Mouse (Mus musculus) heart, postnatal 0 days (tissue): Measurements from ENCODE around the gene Plekha6. TPM values are rescaled to one million over a fixed set of nuclear protein-coding genes. Genes with fewer than 3 reads are reported as not detected.

Experiments
- ATAC-seq: fragments of 200-750 bp; cut with Nextera tagmentation; 2 replicates; pipeline ENCODE4 v1.8.0; 2017; ENCODE audit warnings: low read depth, moderate number of reproducible peaks, moderate library complexity; ENCODE audit not compliant: insufficient read depth
- DNase-seq: peaks from one replicate; pipeline ENCODE4 v3.0.0-alpha.2; 2016; ENCODE audit warnings: low spot score
- H3K27ac ChIP-seq: fragments of 300-500 bp; sonication (generic); 2 replicates; pipeline ENCODE4 v1.5.1; 2014; ENCODE audit warnings: low read depth, mild to moderate bottlenecking
- H3K27me3 ChIP-seq: fragments of 300-500 bp; sonication (generic); 2 replicates; pipeline ENCODE4 v1.6.1; 2014; ENCODE audit warnings: low read length, mixed read lengths; ENCODE audit not compliant: control insufficient read depth, insufficient read depth
- H3K36me3 ChIP-seq: fragments of 300-500 bp; sonication (generic); replicated peaks from 2 replicates; pipeline ENCODE4 v1.6.1; 2014; ENCODE audit warnings: low read length, mixed read lengths; ENCODE audit not compliant: control insufficient read depth, insufficient read depth
- H3K4me1 ChIP-seq: fragments of 300-500 bp; sonication (generic); 2 replicates; pipeline ENCODE4 v1.6.1; 2014; ENCODE audit warnings: antibody characterized with exemption; ENCODE audit not compliant: control insufficient read depth, insufficient read depth
- H3K4me2 ChIP-seq: fragments of 300-500 bp; sonication (generic); 2 replicates; pipeline ENCODE4 v1.6.1; 2014; ENCODE audit warnings: low read depth, mild to moderate bottlenecking, low read length, moderate library complexity
- H3K4me3 ChIP-seq: fragments of 300-500 bp; sonication (generic); 2 replicates; pipeline ENCODE4 v1.5.1; 2014; ENCODE audit warnings: low read depth, low read length
- H3K9ac ChIP-seq: fragments of 300-500 bp; sonication (generic); replicated peaks from 2 replicates; pipeline ENCODE4 v1.6.1; 2014; ENCODE audit warnings: low read depth, low read length, mixed read lengths
- H3K9me3 ChIP-seq: fragments of 300-500 bp; sonication (generic); replicated peaks from 2 replicates; pipeline ENCODE4 v1.6.1; 2016; ENCODE audit warnings: low read length; ENCODE audit not compliant: control insufficient read depth
- CTCF ChIP-seq: IDR thresholded peaks from 2 replicates; pipeline ENCODE4 v1.5.1; 2016; ENCODE audit warnings: antibody characterized with exemption, control low read depth, low read depth
- EP300 ChIP-seq: IDR thresholded peaks from 2 replicates; pipeline ENCODE4 v1.6.1; 2016; ENCODE audit warnings: antibody characterized with exemption, low read depth
- WGBS: fragments of 180-500 bp; shearing (Covaris S2); extraction: QIAGEN DNeasy Blood & Tissue Kit; methylation state at CpG from one replicate; pipeline ENCODE4 v1.1.7; 2014; 5-methylcytosine and 5-hydroxymethylcytosine counted together
- polyA plus RNA-seq: library from polyadenylated mRNA; unstranded; fragments of >200 nt; fragmentation: Nextera tagmentation; extraction: Ambion mirVana; gene quantifications from 2 replicates; pipeline ENCODE4 v1.2.1, GENCODE M21; 2015
- total RNA-seq: library from RNA; depleted of rRNA; stranded (reverse); fragments of >200 nt; gene quantifications from 2 replicates; pipeline ENCODE4 v1.2.3, GENCODE M21; 2014; ENCODE audit warnings: low replicate concordance

Gene Plekha6
- total and polyA plus RNA-seq, 2 experiments from 2014 or later = 7.0 to 36.1 TPM

DNA sequence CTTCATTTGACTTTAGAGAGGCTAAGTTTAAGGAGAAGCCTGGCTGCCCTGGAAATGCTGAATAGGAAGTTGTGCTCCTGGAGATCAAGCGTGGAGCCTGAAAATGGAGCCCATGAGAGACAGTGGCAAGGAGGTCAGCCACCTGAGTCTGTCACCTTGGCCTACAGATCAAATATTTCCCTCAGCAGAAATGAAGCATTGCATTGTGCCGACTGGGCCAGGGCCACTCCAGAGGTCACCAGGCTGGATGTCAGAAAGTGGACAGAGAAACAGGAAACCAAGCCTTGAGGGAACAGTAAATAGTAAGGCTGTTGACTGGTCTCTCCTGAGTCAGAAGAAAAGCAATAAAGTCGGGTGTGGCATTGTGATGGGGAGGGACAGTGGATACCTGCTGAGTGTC is 61.1 kb downstream of the Plekha6 start:
- Histone ChIP-seq H3K4me1 (peaks cover 58% of the 10 kb centered on the region), H3K4me3 (no peak overlapping the region), H3K9ac (no peak overlapping the region), H3K27ac (no peak overlapping the region), H3K4me2 (no peak overlapping the region), H3K27me3 (no peaks in the 10 kb centered on the region), H3K36me3 (no peaks in the 10 kb centered on the region), H3K9me3 (no peaks in the 10 kb centered on the region)
- no peak for ATAC-seq
- DNase-seq = no peak
- TF ChIP-seq EP300 = no peak
- TF ChIP-seq CTCF = no peak
- 60% methylated on average over 3 of the region's 3 CpGs for WGBS

DNA sequence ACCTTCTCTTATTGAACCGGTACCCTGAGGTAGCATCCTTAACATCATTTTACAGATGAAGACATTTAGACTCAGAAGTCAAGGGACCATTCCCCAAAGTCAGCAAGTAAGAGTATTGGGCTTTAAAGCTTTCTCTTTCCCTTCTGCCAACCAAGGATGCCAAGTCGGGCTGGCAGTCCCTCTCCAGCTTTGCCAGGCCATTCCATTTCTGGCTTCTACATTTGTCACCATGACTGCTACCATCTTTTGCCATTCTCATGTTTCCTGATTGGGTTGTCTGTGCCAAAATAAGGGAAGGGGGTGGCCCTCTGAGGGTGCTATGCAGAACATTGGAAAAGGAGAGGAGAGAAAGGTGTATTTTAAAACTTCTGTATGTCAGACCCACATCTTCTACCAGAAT is 61.6 kb downstream of the Plekha6 start:
- Histone ChIP-seq H3K27me3 (no peaks in the 10 kb centered on the region), H3K4me3 (no peak overlapping the region), H3K9me3 (no peaks in the 10 kb centered on the region), H3K27ac (peak overlapping the region; percentile 97), H3K4me2 (no peak overlapping the region), H3K36me3 (no peaks in the 10 kb centered on the region), H3K9ac (no peak overlapping the region), H3K4me1 (peaks cover 58% of the 10 kb centered on the region)
- DNase-seq (no peak), ATAC-seq (no peak)
- TF ChIP-seq CTCF (no peak), EP300 (no peak)
- 87% methylated on average over 2 of the region's 2 CpGs for WGBS

- no peak for TF ChIP-seq EP300
- TF ChIP-seq CTCF = peak; percentile 89
- no peaks in the 10 kb centered on the region for H3K27me3 ChIP-seq
- no peaks in the 10 kb centered on the region for H3K9me3 ChIP-seq
- DNase-seq (peak; percentile 72), ATAC-seq (peak; percentile 45)
- H3K4me2 ChIP-seq = peak overlapping the region; percentile 32
- no peaks in the 10 kb centered on the region for H3K36me3 ChIP-seq
- peak overlapping the region; percentile 97 for H3K27ac ChIP-seq
- peak overlapping the region; percentile 13; the same call in 1 of the 2 replicates for H3K9ac ChIP-seq
- H3K4me1 ChIP-seq = peaks cover 58% of the 10 kb centered on the region
- 21% methylated on average over 9 of the region's 9 CpGs for WGBS
- no peak overlapping the region for H3K4me3 ChIP-seq
These were observed 62.1 kb downstream of the Plekha6 start for GRCm38 (mm10) chr1:133225963-133226660.

GRCm38 (mm10) chr1:133226928-133227327 is 62.9 kb downstream of the Plekha6 start:
- H3K27me3 ChIP-seq = no peaks in the 10 kb centered on the region
- peak overlapping the region; percentile 48; the same call in 1 of the 2 replicates for H3K9ac ChIP-seq
- WGBS = 11% methylated on average over 9 of the region's 9 CpGs
- no peaks in the 10 kb centered on the region for H3K9me3 ChIP-seq
- peak; percentile 95 for DNase-seq
- TF ChIP-seq EP300 = peak; percentile 99
- TF ChIP-seq CTCF = no peak
- H3K36me3 ChIP-seq = no peaks in the 10 kb centered on the region
- H3K4me2 ChIP-seq = peak overlapping the region; percentile 32; the same call in 1 of the 2 replicates
- peaks cover 51% of the 10 kb centered on the region for H3K4me1 ChIP-seq
- H3K4me3 ChIP-seq = no peak overlapping the region
- ATAC-seq = peak; percentile 90
- peak overlapping the region; percentile 97 for H3K27ac ChIP-seq

DNA sequence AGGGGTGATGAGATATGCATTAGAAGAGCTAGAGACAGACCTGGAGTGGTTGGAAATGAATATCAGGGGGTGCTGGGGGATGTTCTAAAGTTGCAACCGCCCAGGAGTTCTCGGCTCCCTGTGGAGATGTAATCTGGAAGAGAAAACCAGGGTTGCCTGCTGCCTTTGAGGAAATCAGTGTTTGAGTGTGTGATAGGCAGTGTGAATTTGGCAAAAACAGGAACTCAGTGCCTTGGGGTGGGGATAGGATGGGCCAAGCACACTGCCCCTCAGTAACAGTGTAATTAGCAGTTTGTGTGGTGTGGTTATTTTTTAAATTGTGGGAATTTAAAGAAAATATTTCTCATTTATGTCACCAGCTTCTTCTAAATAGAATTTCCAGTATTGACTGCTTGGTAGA is 63.4 kb downstream of the Plekha6 start:
- Histone ChIP-seq H3K4me3 (no peak overlapping the region), H3K27me3 (no peaks in the 10 kb centered on the region), H3K9me3 (no peaks in the 10 kb centered on the region), H3K9ac (peak overlapping the region; percentile 48; the same call in 1 of the 2 replicates), H3K4me1 (peaks cover 47% of the 10 kb centered on the region), H3K36me3 (no peaks in the 10 kb centered on the region), H3K27ac (peak overlapping the region; percentile 97), H3K4me2 (peak overlapping the region; percentile 32)
- 23% methylated on average over 2 of the region's 2 CpGs for WGBS
- no peak for TF ChIP-seq EP300
- no peak for TF ChIP-seq CTCF
- no peak for ATAC-seq
- DNase-seq = no peak
